Mouse (Mus musculus) neural tube, embryonic 11.5 days (tissue): ENCODE results near the gene Fam43a. TPM values are rescaled to one million over a fixed set of nuclear protein-coding genes. Genes with fewer than 3 reads are reported as not detected.
A peak's percentile ranks its signal among the peaks of the same experiment; 100 is the strongest.

ENCODE experiments used
- ATAC-seq: fragments of 200-750 bp; cut with Nextera tagmentation; 2 replicates; pipeline ENCODE4 v1.8.0; 2017; ENCODE audit warnings: moderate number of reproducible peaks, mild to moderate bottlenecking, moderate TSS enrichment, moderate library complexity; ENCODE audit not compliant: insufficient read depth, low FRiP score, low TSS enrichment
- DNase-seq: peaks from one replicate; pipeline ENCODE4 v3.0.0-alpha.2; 2015; ENCODE audit warnings: low spot score
- H3K27ac ChIP-seq: fragments of 300-500 bp; sonication (generic); 2 replicates; pipeline ENCODE4 v1.5.1; 2014; ENCODE audit warnings: low read depth, mild to moderate bottlenecking, low read length
- H3K27me3 ChIP-seq: fragments of 300-500 bp; sonication (generic); 2 replicates; pipeline ENCODE4 v1.6.1; 2014; ENCODE audit warnings: mild to moderate bottlenecking, low read length, mixed read lengths; ENCODE audit not compliant: control insufficient read depth, insufficient read depth
- H3K36me3 ChIP-seq: fragments of 300-500 bp; sonication (generic); 2 replicates; pipeline ENCODE4 v1.6.1; 2014; ENCODE audit warnings: mild to moderate bottlenecking, low read length, moderate library complexity, mixed read lengths; ENCODE audit not compliant: control insufficient read depth, insufficient read depth
- H3K4me1 ChIP-seq: fragments of 300-500 bp; sonication (generic); 2 replicates; pipeline ENCODE4 v1.6.1; 2014; ENCODE audit warnings: low read length, mixed read lengths; ENCODE audit not compliant: control insufficient read depth, insufficient read depth
- H3K4me2 ChIP-seq: fragments of 300-500 bp; sonication (generic); 2 replicates; pipeline ENCODE4 v1.6.1; 2014; ENCODE audit warnings: low read depth, mild to moderate bottlenecking, moderate library complexity
- H3K4me3 ChIP-seq: fragments of 300-500 bp; sonication (generic); 2 replicates; pipeline ENCODE4 v1.5.1; 2014; ENCODE audit warnings: low read depth, low read length
- H3K9ac ChIP-seq: fragments of 300-500 bp; sonication (generic); 2 replicates; pipeline ENCODE4 v1.6.1; 2014; ENCODE audit warnings: mild to moderate bottlenecking, low read length
- H3K9me3 ChIP-seq: fragments of 300-500 bp; sonication (generic); 2 replicates; pipeline ENCODE4 v1.6.1; 2016; ENCODE audit warnings: low read length; ENCODE audit not compliant: control insufficient read depth
- WGBS: fragments of 180-500 bp; shearing (Covaris S2); extraction: QIAGEN DNeasy Blood & Tissue Kit; methylation state at CpG from one replicate; pipeline ENCODE4 v1.1.7; 2014; 5-methylcytosine and 5-hydroxymethylcytosine counted together
- polyA plus RNA-seq: library from polyadenylated mRNA; unstranded; fragments of >200 nt; fragmentation: Nextera tagmentation; extraction: Ambion mirVana; gene quantifications from 2 replicates; pipeline ENCODE4 v1.2.1, GENCODE M21; 2014

Gene Fam43a
- polyA plus RNA-seq, 1 experiment from 2014 or later = 8.5 TPM

DNA sequence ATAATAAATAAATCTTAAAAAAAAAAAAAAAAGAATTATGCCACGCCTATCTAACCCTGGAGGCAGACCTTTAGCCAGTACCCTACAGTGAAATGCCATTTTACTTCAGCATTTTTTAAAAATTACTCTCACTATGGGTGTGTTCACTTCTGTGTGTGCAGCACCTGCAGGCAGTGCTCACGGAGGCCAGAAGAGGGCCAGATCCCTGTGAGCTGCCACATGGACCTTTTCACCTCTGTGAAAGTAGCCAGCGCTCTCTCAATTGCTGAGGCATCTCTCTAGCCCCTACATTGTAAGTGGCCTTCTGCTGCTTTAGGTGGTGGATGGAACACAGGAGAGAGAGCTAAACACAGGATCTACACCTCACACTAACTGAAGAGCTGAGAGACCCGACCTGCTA is 29.4 kb upstream of the Fam43a start:
- no peak overlapping the region for H3K4me2 ChIP-seq
- no peaks in the 10 kb centered on the region for H3K27me3 ChIP-seq
- 92% methylated on average over 4 of the region's 4 CpGs for WGBS
- H3K9me3 ChIP-seq = no peaks in the 10 kb centered on the region
- no peak overlapping the region for H3K4me3 ChIP-seq
- no peak for ATAC-seq
- DNase-seq = no peak
- no peaks in the 10 kb centered on the region for H3K4me1 ChIP-seq
- H3K36me3 ChIP-seq = peaks cover 34% of the 10 kb centered on the region
- no peak overlapping the region for H3K9ac ChIP-seq
- no peak overlapping the region for H3K27ac ChIP-seq

- DNase-seq = no peak
- no peak overlapping the region for H3K27ac ChIP-seq
- H3K36me3 ChIP-seq = peaks cover 34% of the 10 kb centered on the region
- H3K4me1 ChIP-seq = no peaks in the 10 kb centered on the region
- no peaks in the 10 kb centered on the region for H3K9me3 ChIP-seq
- no peak overlapping the region for H3K4me3 ChIP-seq
- no peak overlapping the region for H3K9ac ChIP-seq
- ATAC-seq = no peak
- no peaks in the 10 kb centered on the region for H3K27me3 ChIP-seq
- no peak overlapping the region for H3K4me2 ChIP-seq
- 98% methylated on average over 5 of the region's 5 CpGs for WGBS
Observed at GRCm38 (mm10) chr16:30571378-30571777, 28.1 kb upstream of the Fam43a start.

GRCm38 (mm10) chr16:30572239-30572638 is 27.3 kb upstream of the Fam43a start:
- Histone ChIP-seq H3K27me3 (no peaks in the 10 kb centered on the region), H3K4me1 (no peaks in the 10 kb centered on the region), H3K9ac (no peak overlapping the region), H3K9me3 (no peaks in the 10 kb centered on the region), H3K27ac (no peak overlapping the region), H3K4me2 (no peak overlapping the region), H3K36me3 (peaks cover 37% of the 10 kb centered on the region), H3K4me3 (no peak overlapping the region)
- ATAC-seq (no peak), DNase-seq (no peak)
- 70% methylated on average over 4 of the region's 4 CpGs for WGBS

DNA sequence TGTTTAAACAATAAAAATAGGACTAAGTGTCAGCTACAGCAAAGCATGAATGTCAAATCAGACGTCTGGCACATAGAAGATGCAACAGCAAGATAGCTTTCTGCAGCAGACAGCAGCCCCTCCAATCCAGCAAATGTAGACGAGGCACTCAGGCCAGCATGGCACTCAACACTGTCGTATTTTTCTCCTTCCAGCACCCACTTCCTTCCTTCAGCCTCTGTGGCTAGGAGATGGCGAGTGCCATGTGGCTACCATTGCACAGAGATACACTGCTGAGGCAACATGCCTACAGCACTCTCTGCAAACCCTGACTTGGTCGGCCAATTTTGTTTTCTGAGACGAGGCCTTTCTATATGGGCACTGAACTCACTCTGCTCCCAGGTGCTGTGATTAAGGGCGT is 23.7 kb upstream of the Fam43a start:
- 89% methylated on average over 7 of the region's 7 CpGs for WGBS
- Histone ChIP-seq H3K9me3 (no peaks in the 10 kb centered on the region), H3K27ac (no peak overlapping the region), H3K36me3 (peaks cover 33% of the 10 kb centered on the region), H3K4me3 (no peak overlapping the region), H3K9ac (no peak overlapping the region), H3K4me2 (no peak overlapping the region), H3K4me1 (no peaks in the 10 kb centered on the region), H3K27me3 (no peaks in the 10 kb centered on the region)
- ATAC-seq (no peak), DNase-seq (no peak)

GRCm38 (mm10) chr16:30576392-30576791 is 23.1 kb upstream of the Fam43a start:
- Histone ChIP-seq H3K4me1 (no peaks in the 10 kb centered on the region), H3K4me3 (no peak overlapping the region), H3K36me3 (peaks cover 28% of the 10 kb centered on the region), H3K9me3 (no peaks in the 10 kb centered on the region), H3K27ac (no peak overlapping the region), H3K27me3 (no peaks in the 10 kb centered on the region), H3K4me2 (no peak overlapping the region), H3K9ac (no peak overlapping the region)
- WGBS = 88% methylated on average over 1 of the region's 1 CpGs
- DNase-seq = no peak
- no peak for ATAC-seq

DNA sequence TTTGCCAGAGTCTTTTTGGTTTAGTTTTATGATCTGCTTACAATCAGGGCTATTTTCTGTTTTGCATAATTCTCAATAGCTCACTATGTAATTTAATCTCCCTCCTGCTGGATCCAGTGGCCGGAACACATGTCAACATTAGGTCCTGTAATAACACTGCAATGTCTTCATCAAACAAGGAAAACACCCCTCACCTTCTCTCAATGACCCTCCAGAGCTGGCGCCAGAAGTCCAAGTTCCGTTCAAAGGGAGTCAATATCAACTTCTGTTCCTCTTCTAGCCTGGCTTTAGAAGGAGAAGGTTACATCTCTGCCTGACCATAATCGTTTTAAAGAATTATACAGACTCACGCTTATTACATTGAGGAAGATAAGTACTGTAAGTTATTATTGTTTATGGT is 18.8 kb upstream of the Fam43a start:
- Histone ChIP-seq H3K9me3 (no peaks in the 10 kb centered on the region), H3K4me3 (no peak overlapping the region), H3K4me1 (no peaks in the 10 kb centered on the region), H3K9ac (no peak overlapping the region), H3K27ac (no peak overlapping the region), H3K27me3 (no peaks in the 10 kb centered on the region), H3K36me3 (peaks cover 35% of the 10 kb centered on the region), H3K4me2 (no peak overlapping the region)
- no peak for ATAC-seq
- 91% methylated on average over 5 of the region's 5 CpGs for WGBS
- DNase-seq = no peak

DNA sequence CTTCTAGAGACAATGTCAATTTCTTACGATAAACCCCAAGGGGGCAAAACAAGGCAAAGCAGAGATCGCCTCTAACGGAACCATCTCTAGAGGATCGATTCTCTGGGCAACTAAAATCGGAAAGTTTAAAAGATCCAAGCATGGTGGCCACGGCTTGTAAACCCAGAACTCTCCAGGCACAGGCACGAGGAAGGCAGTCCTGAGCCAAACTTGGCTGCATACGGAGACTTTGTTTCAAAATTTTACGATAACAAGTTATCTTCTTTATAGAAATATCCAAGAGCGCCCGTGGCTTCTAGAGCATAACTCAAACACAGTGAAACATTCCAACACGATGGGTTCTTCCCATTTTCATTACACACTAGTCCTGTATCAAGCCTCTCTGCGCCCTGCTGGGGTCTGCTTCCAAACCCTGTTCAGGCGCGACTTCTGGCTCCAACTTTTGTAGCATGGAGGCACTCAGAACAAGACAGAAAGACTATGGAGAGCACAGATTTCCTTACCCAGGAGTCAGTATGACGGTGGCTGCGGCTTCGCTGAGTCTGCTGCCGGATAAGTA is 12.5 kb upstream of the Fam43a start:
- DNase-seq (no peak), ATAC-seq (no peak; the same call in 1 of the 2 replicates)
- Histone ChIP-seq H3K9me3 (no peaks in the 10 kb centered on the region), H3K27ac (no peak overlapping the region), H3K4me1 (peaks cover 6% of the 10 kb centered on the region; the same call in 1 of the 2 replicates), H3K4me3 (peak overlapping the region; percentile 84), H3K9ac (peak overlapping the region; percentile 76), H3K4me2 (peak overlapping the region; percentile 59), H3K27me3 (no peaks in the 10 kb centered on the region), H3K36me3 (peaks cover 11% of the 10 kb centered on the region)
- WGBS = 4% methylated on average over 19 of the region's 19 CpGs

DNA sequence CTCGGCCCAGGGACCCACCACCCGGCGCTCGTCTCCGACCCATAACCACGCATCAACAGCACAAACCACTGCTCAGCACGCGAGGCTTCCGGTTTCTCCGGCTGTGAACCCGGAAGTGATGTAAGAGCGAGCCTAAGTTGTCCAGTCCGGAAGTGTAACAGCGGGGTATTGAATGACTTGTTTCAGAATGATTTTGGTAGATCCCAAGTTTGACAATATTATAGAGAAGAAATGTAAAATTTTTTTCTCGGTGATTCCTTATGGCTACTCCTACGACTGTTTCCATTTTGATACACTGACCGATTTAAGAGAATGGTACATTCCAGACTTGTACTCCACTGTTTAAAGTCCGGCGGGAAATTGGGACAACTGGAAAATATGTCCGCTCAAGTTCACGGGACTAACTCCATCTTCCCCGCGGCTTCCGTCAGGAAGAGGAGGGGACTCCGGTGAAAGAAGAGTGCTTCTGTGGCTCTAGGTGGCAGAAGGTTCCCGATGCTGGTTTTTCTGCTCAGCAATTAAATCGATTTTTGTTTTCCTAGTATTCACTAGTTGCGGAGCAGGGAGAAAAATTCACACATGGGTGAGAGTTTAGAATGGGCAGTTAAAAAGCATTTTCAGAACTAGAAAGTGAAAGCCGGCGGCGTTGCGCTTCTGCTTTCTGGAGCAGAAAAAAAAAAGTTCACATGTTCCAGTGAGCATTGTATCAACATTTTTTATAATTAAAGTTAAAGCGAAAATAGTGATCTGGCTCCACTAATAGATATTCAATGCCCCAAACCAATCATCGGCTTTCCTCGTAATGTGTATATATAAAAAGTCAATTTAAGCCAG is 11.8 kb upstream of the Fam43a start, which contains the start of gene Lsg1:
Gene Lsg1 (minus strand): TSS at position 99 of the 834 bp plus-strand sequence.
- 4% methylated on average over 35 of the region's 35 CpGs for WGBS
- H3K27me3 ChIP-seq = no peaks in the 10 kb centered on the region
- H3K36me3 ChIP-seq = peaks cover 6% of the 10 kb centered on the region
- peak within 1 kb of the TSS; percentile 76 for H3K9ac ChIP-seq
- H3K4me1 ChIP-seq = peaks cover 6% of the 10 kb centered on the region; the same call in 1 of the 2 replicates
- DNase-seq (peak; percentile 89), ATAC-seq (peak; percentile 92)
- H3K9me3 ChIP-seq = no peaks in the 10 kb centered on the region
- peak within 1 kb of the TSS; percentile 59 for H3K4me2 ChIP-seq
- H3K27ac ChIP-seq = no peak within 1 kb of the TSS
- peak within 1 kb of the TSS; percentile 84 for H3K4me3 ChIP-seq
